Mouse (Mus musculus): ENCODE results near the gene Aebp2. TPM values are rescaled to one million over a fixed set of nuclear protein-coding genes. Genes with fewer than 3 reads are reported as not detected.
"Not testable (repeated sequence)": the region's sequence is repeated elsewhere in the genome, so short reads cannot be mapped to it uniquely, and the experiment has no call there.

The Aebp2 gene
- polyA plus RNA-seq (2014; fragmentation: Nextera tagmentation; extraction: Ambion mirVana) = 13.7 and 13.9 TPM in 2 replicates

- Histone ChIP-seq H3K9ac (ENCODE audit: low read length) (peak within 1 kb of the TSS; percentile 94), H3K27ac (ENCODE audit: low read depth) (peak within 1 kb of the TSS; percentile 93), H3K4me2 (ENCODE audit: low read length) (peak within 1 kb of the TSS; percentile 50), H3K9me3 (ENCODE audit: control insufficient read depth, low read length) (no peaks in the 10 kb centered on the region), H3K4me1 (replicated peaks; ENCODE audit: control insufficient read depth, insufficient read depth, low read length) (peaks cover 24% of the 10 kb centered on the region), H3K27me3 (replicated peaks; ENCODE audit: control insufficient read depth, insufficient read depth, low read length) (no peaks in the 10 kb centered on the region), H3K36me3 (ENCODE audit: control insufficient read depth, insufficient read depth, low read length) (no peaks in the 10 kb centered on the region), H3K4me3 (ENCODE audit: low read depth, low read length) (peak within 1 kb of the TSS; percentile 98)
- 0 out of 2 replicates have a peak, but pooled peaks have one; percentile 0 for ATAC-seq (replicated peaks; ENCODE audit: low FRiP score, low TSS enrichment, low read depth)
- WGBS = 38% methylated on average over 30 of the region's 30 CpGs
- DNase-seq (ENCODE audit: low spot score) = no peak
Observed at GRCm38 (mm10) chr6:140622391-140623225, at the start of gene Aebp2. Gene Aebp2 (plus strand): TSS chr6:140622663.

- Histone ChIP-seq H3K4me3 (ENCODE audit: low read depth, low read length) (no peak overlapping the region), H3K36me3 (ENCODE audit: control insufficient read depth, insufficient read depth, low read length) (peaks cover 79% of the 10 kb centered on the region), H3K4me2 (ENCODE audit: low read length) (no peak overlapping the region), H3K9me3 (ENCODE audit: control insufficient read depth, low read length) (no peaks in the 10 kb centered on the region), H3K4me1 (replicated peaks; ENCODE audit: control insufficient read depth, insufficient read depth, low read length) (no peaks in the 10 kb centered on the region), H3K27me3 (replicated peaks; ENCODE audit: control insufficient read depth, insufficient read depth, low read length) (no peaks in the 10 kb centered on the region), H3K9ac (ENCODE audit: low read length) (no peak overlapping the region), H3K27ac (ENCODE audit: low read depth) (no peak overlapping the region)
- ATAC-seq (replicated peaks; ENCODE audit: low FRiP score, low TSS enrichment, low read depth) (no peak), DNase-seq (ENCODE audit: low spot score) (no peak)
- 88% methylated on average over 3 of the region's 3 CpGs for whole genome bisulfite sequencing
Observed at GRCm38 (mm10) chr6:140574943-140575342, 47.5 kb upstream of the Aebp2 start.

DNA sequence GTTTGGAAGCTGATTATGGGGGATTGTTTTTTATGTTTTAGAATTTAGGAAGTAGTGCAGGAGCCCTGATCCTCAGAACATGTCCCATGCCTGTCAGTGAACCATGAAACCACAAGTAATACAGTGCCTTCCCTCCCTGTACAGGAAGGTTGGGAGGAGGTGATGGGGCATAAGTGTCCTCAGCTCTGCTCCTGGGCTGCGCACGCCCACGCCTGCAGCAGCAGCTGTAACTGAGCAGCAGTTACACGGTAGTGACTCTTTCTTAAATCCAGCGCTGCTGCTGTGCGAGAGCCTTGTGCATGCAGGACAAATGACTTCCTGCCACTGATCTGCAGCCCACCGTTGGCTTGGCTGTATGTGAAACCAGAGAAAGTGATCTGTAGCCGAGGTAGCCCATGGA is 46.3 kb upstream of the Aebp2 start:
- DNase-seq (ENCODE audit: low spot score) (no peak), ATAC-seq (replicated peaks; ENCODE audit: low FRiP score, low TSS enrichment, low read depth) (no peak)
- no peak overlapping the region for H3K4me3 ChIP-seq (ENCODE audit: low read depth, low read length)
- no peaks in the 10 kb centered on the region for H3K9me3 ChIP-seq (ENCODE audit: control insufficient read depth, low read length)
- WGBS = 59% methylated on average over 8 of the region's 8 CpGs
- no peak overlapping the region for H3K4me2 ChIP-seq (ENCODE audit: low read length)
- H3K27ac ChIP-seq (ENCODE audit: low read depth) = no peak overlapping the region
- no peaks in the 10 kb centered on the region for H3K27me3 ChIP-seq (replicated peaks; ENCODE audit: control insufficient read depth, insufficient read depth, low read length)
- H3K4me1 ChIP-seq (replicated peaks; ENCODE audit: control insufficient read depth, insufficient read depth, low read length) = no peaks in the 10 kb centered on the region
- peaks cover 80% of the 10 kb centered on the region for H3K36me3 ChIP-seq (ENCODE audit: control insufficient read depth, insufficient read depth, low read length)
- no peak overlapping the region for H3K9ac ChIP-seq (ENCODE audit: low read length)

DNA sequence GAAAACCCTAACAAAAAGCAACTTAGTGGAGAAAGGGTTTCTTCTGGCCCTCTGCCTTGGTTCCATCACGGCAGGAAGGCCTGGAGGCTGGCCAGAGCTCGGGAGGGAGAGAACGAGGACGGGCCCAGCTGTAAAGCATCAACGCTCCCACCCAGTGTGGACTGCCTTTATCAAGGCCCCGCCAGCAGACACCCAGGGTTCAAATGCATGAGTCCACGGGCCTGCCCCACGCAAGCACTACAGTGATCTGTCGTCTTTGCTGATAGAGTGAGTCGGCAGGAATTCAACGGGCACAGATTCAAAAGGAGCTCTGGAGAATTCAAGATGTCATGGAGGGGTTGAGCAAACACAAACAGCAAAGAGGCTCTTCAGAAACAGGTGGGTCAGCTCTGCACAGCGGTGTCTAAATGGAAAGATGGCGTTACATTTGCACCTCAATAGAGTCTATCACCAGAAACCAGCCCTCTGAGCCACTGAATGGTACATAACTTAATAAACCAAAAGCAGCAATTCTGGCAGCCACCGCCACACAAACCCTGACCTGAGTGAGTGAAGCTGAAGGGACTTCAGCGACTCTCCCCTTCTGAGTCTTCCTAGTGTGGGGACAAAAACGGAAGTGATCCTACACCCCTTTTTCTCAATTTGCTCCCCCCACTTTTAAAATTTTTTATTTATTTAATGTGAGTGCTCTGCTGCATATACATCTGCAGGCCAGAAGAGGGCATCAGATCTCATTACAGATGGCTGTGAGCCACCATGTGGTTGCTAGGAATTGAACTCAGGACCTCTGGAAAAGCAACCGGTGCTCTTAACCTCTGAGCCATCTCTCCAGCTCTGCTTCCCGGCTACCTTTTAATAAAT is 45.3 kb upstream of the Aebp2 start:
- Histone ChIP-seq H3K9ac (ENCODE audit: low read length) (no peak overlapping the region), H3K36me3 (ENCODE audit: control insufficient read depth, insufficient read depth, low read length) (peaks cover 75% of the 10 kb centered on the region), H3K4me1 (replicated peaks; ENCODE audit: control insufficient read depth, insufficient read depth, low read length) (no peaks in the 10 kb centered on the region), H3K27ac (ENCODE audit: low read depth) (no peak overlapping the region), H3K9me3 (ENCODE audit: control insufficient read depth, low read length) (no peaks in the 10 kb centered on the region), H3K4me3 (ENCODE audit: low read depth, low read length) (no peak overlapping the region), H3K27me3 (replicated peaks; ENCODE audit: control insufficient read depth, insufficient read depth, low read length) (no peaks in the 10 kb centered on the region), H3K4me2 (ENCODE audit: low read length) (no peak overlapping the region)
- no peak for DNase-seq (ENCODE audit: low spot score)
- peak; percentile 70 for ATAC-seq (replicated peaks; ENCODE audit: low FRiP score, low TSS enrichment, low read depth)
- WGBS = 60% methylated on average over 18 of the region's 18 CpGs

- WGBS = 93% methylated on average over 4 of the region's 4 CpGs
- no peaks in the 10 kb centered on the region for H3K27me3 ChIP-seq (replicated peaks; ENCODE audit: control insufficient read depth, insufficient read depth, low read length)
- H3K4me1 ChIP-seq (replicated peaks; ENCODE audit: control insufficient read depth, insufficient read depth, low read length) = no peaks in the 10 kb centered on the region
- no peak overlapping the region for H3K27ac ChIP-seq (ENCODE audit: low read depth)
- H3K4me2 ChIP-seq (ENCODE audit: low read length) = no peak overlapping the region
- H3K9ac ChIP-seq (ENCODE audit: low read length) = no peak overlapping the region
- H3K4me3 ChIP-seq (ENCODE audit: low read depth, low read length) = no peak overlapping the region
- H3K9me3 ChIP-seq (ENCODE audit: control insufficient read depth, low read length) = no peaks in the 10 kb centered on the region
- H3K36me3 ChIP-seq (ENCODE audit: control insufficient read depth, insufficient read depth, low read length) = peaks cover 75% of the 10 kb centered on the region
- ATAC-seq (replicated peaks; ENCODE audit: low FRiP score, low TSS enrichment, low read depth) (no peak), DNase-seq (ENCODE audit: low spot score) (no peak)
Observed at GRCm38 (mm10) chr6:140577822-140578170, 44.7 kb upstream of the Aebp2 start.

GRCm38 (mm10) chr6:140578985-140579384 is 43.5 kb upstream of the Aebp2 start:
- not testable (repeated sequence) for DNase-seq (ENCODE audit: low spot score); H3K4me2 ChIP-seq (ENCODE audit: low read length); ATAC-seq (replicated peaks; ENCODE audit: low FRiP score, low TSS enrichment, low read depth); H3K4me1 ChIP-seq (replicated peaks; ENCODE audit: control insufficient read depth, insufficient read depth, low read length); H3K9ac ChIP-seq (ENCODE audit: low read length); H3K27ac ChIP-seq (ENCODE audit: low read depth); H3K9me3 ChIP-seq (ENCODE audit: control insufficient read depth, low read length); H3K4me3 ChIP-seq (ENCODE audit: low read depth, low read length); H3K27me3 ChIP-seq (replicated peaks; ENCODE audit: control insufficient read depth, insufficient read depth, low read length)
- peaks cover 73% of the 10 kb centered on the region for H3K36me3 ChIP-seq (ENCODE audit: control insufficient read depth, insufficient read depth, low read length)

DNA sequence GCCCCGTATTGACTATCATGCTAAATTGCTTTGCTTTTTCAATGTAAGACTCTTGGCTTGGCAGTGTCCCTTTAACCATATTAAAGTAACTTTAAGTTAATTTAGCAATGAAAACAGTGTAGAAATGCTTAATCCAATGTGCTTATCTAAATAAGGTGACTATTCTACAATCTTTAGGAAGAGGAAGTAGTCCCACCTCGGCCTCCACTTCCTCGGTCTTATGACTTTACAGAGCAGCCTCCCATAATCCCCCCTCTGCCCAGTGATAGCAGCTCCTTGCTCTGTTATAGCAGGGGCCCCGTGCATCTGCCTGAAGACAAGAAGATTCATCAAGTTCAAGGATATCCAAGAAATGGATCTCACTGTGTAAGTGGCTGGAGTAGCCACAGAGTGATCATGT is 42.3 kb upstream of the Aebp2 start:
- Histone ChIP-seq H3K9ac (ENCODE audit: low read length) (no peak overlapping the region), H3K4me2 (ENCODE audit: low read length) (no peak overlapping the region), H3K4me1 (replicated peaks; ENCODE audit: control insufficient read depth, insufficient read depth, low read length) (no peaks in the 10 kb centered on the region), H3K27me3 (replicated peaks; ENCODE audit: control insufficient read depth, insufficient read depth, low read length) (no peaks in the 10 kb centered on the region), H3K36me3 (ENCODE audit: control insufficient read depth, insufficient read depth, low read length) (peaks cover 64% of the 10 kb centered on the region), H3K9me3 (ENCODE audit: control insufficient read depth, low read length) (no peaks in the 10 kb centered on the region), H3K27ac (ENCODE audit: low read depth) (no peak overlapping the region), H3K4me3 (ENCODE audit: low read depth, low read length) (no peak overlapping the region)
- no peak for DNase-seq (ENCODE audit: low spot score)
- no peak for ATAC-seq (replicated peaks; ENCODE audit: low FRiP score, low TSS enrichment, low read depth)
- 78% methylated on average over 4 of the region's 4 CpGs for WGBS

GRCm38 (mm10) chr6:140586714-140587259 is 35.7 kb upstream of the Aebp2 start:
- WGBS = 89% methylated on average over 8 of the region's 8 CpGs
- H3K4me1 ChIP-seq (replicated peaks; ENCODE audit: control insufficient read depth, insufficient read depth, low read length) = no peaks in the 10 kb centered on the region
- no peak overlapping the region for H3K27ac ChIP-seq (ENCODE audit: low read depth)
- no peaks in the 10 kb centered on the region for H3K9me3 ChIP-seq (ENCODE audit: control insufficient read depth, low read length)
- peaks cover 78% of the 10 kb centered on the region for H3K36me3 ChIP-seq (ENCODE audit: control insufficient read depth, insufficient read depth, low read length)
- DNase-seq (ENCODE audit: low spot score) (no peak), ATAC-seq (replicated peaks; ENCODE audit: low FRiP score, low TSS enrichment, low read depth) (no peak)
- H3K27me3 ChIP-seq (replicated peaks; ENCODE audit: control insufficient read depth, insufficient read depth, low read length) = no peaks in the 10 kb centered on the region
- no peak overlapping the region for H3K4me3 ChIP-seq (ENCODE audit: low read depth, low read length)
- H3K9ac ChIP-seq (ENCODE audit: low read length) = no peak overlapping the region
- H3K4me2 ChIP-seq (ENCODE audit: low read length) = no peak overlapping the region

All from intestine, embryonic 14.5 days (tissue).